Mouse (Mus musculus): ENCODE data around the gene Prlh. TPM values are rescaled to one million over a fixed set of nuclear protein-coding genes. Genes with fewer than 3 reads are reported as not detected.

The Prlh gene
- total and polyA plus RNA-seq, 2 experiments from 2014 or later, result 1.5 TPM; not detected in 1

DNA sequence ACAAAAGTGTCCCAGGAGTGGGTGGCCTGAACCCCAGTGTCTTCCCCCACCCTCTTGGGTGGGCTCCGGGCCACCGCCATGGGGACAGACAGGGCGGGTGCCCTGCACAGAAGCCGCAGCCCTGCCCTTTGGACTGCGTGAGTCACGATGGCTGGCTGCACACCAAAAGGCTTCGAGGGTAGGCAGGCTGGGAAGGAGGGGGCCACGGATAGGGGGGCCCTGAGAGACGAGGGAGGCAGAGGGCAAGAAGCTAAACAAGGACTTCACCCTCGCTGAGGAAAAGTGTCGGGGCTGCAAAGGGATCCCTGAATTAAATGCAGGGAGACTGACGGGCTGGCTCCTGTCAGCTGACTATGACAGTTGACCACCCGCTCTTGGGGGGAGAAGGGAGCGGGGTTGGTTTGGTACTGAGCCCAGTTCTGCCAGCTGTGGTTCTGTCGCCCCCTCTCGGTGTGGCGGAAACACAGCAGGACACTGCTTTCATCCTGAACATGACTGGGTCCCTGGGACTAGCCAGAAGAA lies 43.2 kb upstream of the Prlh start:
- Histone ChIP-seq H3K9me3 (ENCODE audit: low read length) (no peaks in the 10 kb centered on the region), H3K27me3 (ENCODE audit: insufficient read depth, low read length) (no peaks in the 10 kb centered on the region), H3K36me3 (ENCODE audit: insufficient read depth, low read length) (no peaks in the 10 kb centered on the region), H3K4me1 (ENCODE audit: insufficient read depth, low read length) (peaks cover 4% of the 10 kb centered on the region; the same call in 1 of the 2 replicates), H3K9ac (replicated peaks; ENCODE audit: low read length) (no peak overlapping the region), H3K4me3 (ENCODE audit: low read length) (no peak overlapping the region), H3K27ac (no peak overlapping the region), H3K4me2 (ENCODE audit: low read depth, low read length) (peak overlapping the region; percentile 40)
- 22% methylated on average over 17 of the region's 17 CpGs for WGBS
- ATAC-seq, result peak; percentile 65
- peak; percentile 65 for TF ChIP-seq CTCF (IDR thresholded peaks at IDR 0.05; ENCODE audit: low read depth)
- DNase-seq (ENCODE audit: low spot score), result peak; percentile 53

DNA sequence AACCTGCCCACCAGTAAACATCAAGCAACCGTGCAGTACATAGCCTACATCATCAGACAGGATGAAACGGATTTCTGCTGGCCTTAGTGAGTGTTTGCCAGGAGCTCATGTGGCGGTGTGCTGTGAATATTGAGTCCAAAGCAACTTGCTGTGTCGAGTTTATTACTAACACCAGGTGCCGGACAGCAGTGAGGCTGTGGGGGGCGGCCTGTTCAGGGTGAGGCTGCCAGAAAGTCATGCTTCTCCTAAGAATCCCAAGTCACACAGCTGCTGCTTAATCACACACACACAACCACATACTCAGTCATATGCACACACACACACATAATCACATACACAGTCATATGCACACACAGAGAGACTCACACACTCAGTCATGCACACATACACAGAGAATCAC lies 39.7 kb upstream of the Prlh start:
- Histone ChIP-seq H3K9me3 (ENCODE audit: low read length) (no peaks in the 10 kb centered on the region), H3K27me3 (ENCODE audit: insufficient read depth, low read length) (no peaks in the 10 kb centered on the region), H3K4me3 (ENCODE audit: low read length) (no peak overlapping the region), H3K27ac (no peak overlapping the region), H3K4me2 (ENCODE audit: low read depth, low read length) (no peak overlapping the region), H3K36me3 (ENCODE audit: insufficient read depth, low read length) (no peaks in the 10 kb centered on the region), H3K4me1 (ENCODE audit: insufficient read depth, low read length) (peaks cover 13% of the 10 kb centered on the region), H3K9ac (replicated peaks; ENCODE audit: low read length) (no peak overlapping the region)
- no peak for TF ChIP-seq CTCF (IDR thresholded peaks at IDR 0.05; ENCODE audit: low read depth)
- DNase-seq (ENCODE audit: low spot score) (peak; percentile 38), ATAC-seq (peak; percentile 21; the same call in 1 of the 2 replicates)
- WGBS, result 36% methylated on average over 6 of the region's 6 CpGs

DNA sequence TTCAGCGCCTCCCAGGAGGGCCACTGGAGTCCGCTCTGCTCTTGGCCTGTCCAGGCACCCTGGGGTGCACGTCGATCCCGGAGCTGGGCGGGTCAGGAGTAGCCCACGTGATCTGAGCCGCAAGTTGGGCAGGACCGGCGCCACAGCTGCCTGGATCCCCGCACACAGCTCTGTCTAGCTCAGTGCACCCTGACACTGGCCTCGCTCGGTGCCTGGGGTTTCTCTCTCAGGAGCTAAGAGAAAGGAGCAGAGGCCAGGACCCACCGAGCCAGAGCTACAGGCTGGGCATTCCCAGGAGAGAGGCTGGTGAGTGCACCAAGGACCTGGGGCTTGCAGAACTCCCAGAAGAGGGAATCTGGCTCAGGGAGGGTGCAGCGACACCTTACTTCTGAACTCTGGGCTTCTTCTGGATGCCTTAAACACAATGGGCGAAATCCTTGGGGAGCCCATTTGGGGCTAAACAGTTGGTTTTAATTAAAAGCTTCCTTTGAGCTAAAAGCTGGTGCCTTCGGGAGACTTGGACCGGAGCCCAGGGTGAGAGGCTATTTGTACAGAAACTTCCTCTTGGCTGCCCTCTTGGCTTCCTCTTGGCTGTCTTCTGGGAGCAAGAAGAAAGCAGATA lies 37.8 kb upstream of the Prlh start, which contains the start of gene Mlph:
TSS of gene Mlph (plus strand) at position 138 of the 622 bp plus-strand sequence.
- H3K4me1 ChIP-seq (ENCODE audit: insufficient read depth, low read length), result peaks cover 9% of the 10 kb centered on the region
- H3K4me2 ChIP-seq (ENCODE audit: low read depth, low read length), result peak within 1 kb of the TSS; percentile 49
- TF ChIP-seq CTCF (IDR thresholded peaks at IDR 0.05; ENCODE audit: low read depth), result no peak
- H3K9ac ChIP-seq (replicated peaks; ENCODE audit: low read length), result no peak within 1 kb of the TSS
- no peak within 1 kb of the TSS for H3K27ac ChIP-seq
- H3K36me3 ChIP-seq (ENCODE audit: insufficient read depth, low read length), result no peaks in the 10 kb centered on the region
- peak; percentile 25; the same call in 1 of the 2 replicates for ATAC-seq
- WGBS, result 11% methylated on average over 18 of the region's 18 CpGs
- peak; percentile 70 for DNase-seq (ENCODE audit: low spot score)
- H3K9me3 ChIP-seq (ENCODE audit: low read length), result no peaks in the 10 kb centered on the region
- no peaks in the 10 kb centered on the region for H3K27me3 ChIP-seq (ENCODE audit: insufficient read depth, low read length)
- H3K4me3 ChIP-seq (ENCODE audit: low read length), result peak within 1 kb of the TSS; percentile 14

DNA sequence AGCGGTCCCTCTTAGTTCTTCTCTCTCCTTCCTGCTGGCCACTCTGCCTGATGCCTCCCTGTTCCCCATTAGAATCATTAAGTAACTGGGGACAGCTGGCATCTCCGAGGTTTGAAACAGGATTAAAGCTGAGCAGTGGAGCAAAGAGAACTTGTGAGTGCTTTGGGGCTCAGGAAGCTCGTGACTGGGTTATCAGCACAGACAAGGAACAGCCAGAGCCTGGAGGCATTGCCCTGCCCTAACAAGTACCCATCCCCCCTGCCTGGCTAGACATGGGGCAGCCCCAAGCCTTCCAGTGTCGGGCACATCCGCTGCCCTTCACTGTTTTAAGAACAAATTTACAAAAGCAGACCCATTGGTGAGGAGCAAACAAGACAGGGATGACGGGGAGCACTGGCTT lies 35.4 kb upstream of the Prlh start:
- no peak overlapping the region for H3K9ac ChIP-seq (replicated peaks; ENCODE audit: low read length)
- peak; percentile 49 for DNase-seq (ENCODE audit: low spot score)
- no peak overlapping the region for H3K4me3 ChIP-seq (ENCODE audit: low read length)
- no peak overlapping the region for H3K4me2 ChIP-seq (ENCODE audit: low read depth, low read length)
- no peak for TF ChIP-seq CTCF (IDR thresholded peaks at IDR 0.05; ENCODE audit: low read depth)
- peaks cover 9% of the 10 kb centered on the region for H3K4me1 ChIP-seq (ENCODE audit: insufficient read depth, low read length)
- no peaks in the 10 kb centered on the region for H3K27me3 ChIP-seq (ENCODE audit: insufficient read depth, low read length)
- WGBS, result 61% methylated on average over 6 of the region's 6 CpGs
- no peaks in the 10 kb centered on the region for H3K9me3 ChIP-seq (ENCODE audit: low read length)
- no peak overlapping the region for H3K27ac ChIP-seq
- no peak for ATAC-seq
- no peaks in the 10 kb centered on the region for H3K36me3 ChIP-seq (ENCODE audit: insufficient read depth, low read length)

DNA sequence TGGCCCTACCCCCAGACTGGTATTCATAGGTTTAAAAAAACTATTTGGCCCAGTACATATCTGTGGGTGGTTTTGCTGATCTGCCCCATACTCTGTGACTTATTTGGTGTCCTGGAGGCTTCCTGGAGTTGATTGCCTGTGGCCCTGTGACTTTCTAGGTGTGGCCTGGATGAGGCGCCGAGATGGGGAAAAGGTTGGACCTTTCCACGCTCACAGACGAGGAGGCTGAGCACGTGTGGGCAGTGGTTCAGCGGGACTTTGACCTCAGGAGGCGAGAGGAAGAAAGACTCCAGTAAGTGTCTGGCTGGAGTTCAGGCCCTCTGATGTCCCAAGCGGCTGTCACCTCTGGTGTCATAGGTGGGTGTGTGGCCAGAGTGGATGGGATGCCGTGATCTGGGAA lies 31.2 kb upstream of the Prlh start:
- Histone ChIP-seq H3K27ac (no peak overlapping the region), H3K27me3 (ENCODE audit: insufficient read depth, low read length) (no peaks in the 10 kb centered on the region), H3K36me3 (ENCODE audit: insufficient read depth, low read length) (no peaks in the 10 kb centered on the region), H3K9ac (replicated peaks; ENCODE audit: low read length) (no peak overlapping the region), H3K4me1 (ENCODE audit: insufficient read depth, low read length) (no peaks in the 10 kb centered on the region), H3K9me3 (ENCODE audit: low read length) (no peaks in the 10 kb centered on the region), H3K4me3 (ENCODE audit: low read length) (no peak overlapping the region), H3K4me2 (ENCODE audit: low read depth, low read length) (no peak overlapping the region)
- ATAC-seq, result no peak
- DNase-seq (ENCODE audit: low spot score), result no peak
- TF ChIP-seq CTCF (IDR thresholded peaks at IDR 0.05; ENCODE audit: low read depth), result no peak
- WGBS, result 93% methylated on average over 9 of the region's 9 CpGs

DNA sequence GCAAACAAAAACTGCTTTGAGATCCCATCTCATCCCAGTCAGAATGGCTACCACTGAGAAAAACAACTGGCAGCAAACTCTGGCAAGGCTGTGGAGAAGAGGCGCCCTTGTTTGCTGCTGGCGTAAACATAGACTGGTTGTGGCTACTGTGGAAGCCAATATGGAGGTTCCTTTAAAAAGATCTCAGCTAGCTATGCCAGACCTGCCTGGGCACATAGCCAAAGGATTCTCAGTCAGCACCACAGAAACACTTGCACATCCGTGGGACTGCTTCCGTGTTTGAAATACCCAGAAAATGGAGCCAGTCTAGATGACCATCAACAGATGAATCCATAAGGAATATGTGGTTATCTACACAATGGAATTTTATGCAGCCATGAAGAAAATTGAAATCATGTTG lies 26.9 kb upstream of the Prlh start:
- DNase-seq (ENCODE audit: low spot score) (peak; percentile 71), ATAC-seq (no peak)
- Histone ChIP-seq H3K9me3 (ENCODE audit: low read length) (no peaks in the 10 kb centered on the region), H3K4me3 (ENCODE audit: low read length) (no peak overlapping the region), H3K9ac (replicated peaks; ENCODE audit: low read length) (no peak overlapping the region), H3K36me3 (ENCODE audit: insufficient read depth, low read length) (no peaks in the 10 kb centered on the region), H3K27ac (no peak overlapping the region), H3K27me3 (ENCODE audit: insufficient read depth, low read length) (no peaks in the 10 kb centered on the region), H3K4me1 (ENCODE audit: insufficient read depth, low read length) (peaks cover 7% of the 10 kb centered on the region), H3K4me2 (ENCODE audit: low read depth, low read length) (no peak overlapping the region)
- no peak for TF ChIP-seq CTCF (IDR thresholded peaks at IDR 0.05; ENCODE audit: low read depth)
- 44% methylated on average over 4 of the region's 4 CpGs for WGBS

DNA sequence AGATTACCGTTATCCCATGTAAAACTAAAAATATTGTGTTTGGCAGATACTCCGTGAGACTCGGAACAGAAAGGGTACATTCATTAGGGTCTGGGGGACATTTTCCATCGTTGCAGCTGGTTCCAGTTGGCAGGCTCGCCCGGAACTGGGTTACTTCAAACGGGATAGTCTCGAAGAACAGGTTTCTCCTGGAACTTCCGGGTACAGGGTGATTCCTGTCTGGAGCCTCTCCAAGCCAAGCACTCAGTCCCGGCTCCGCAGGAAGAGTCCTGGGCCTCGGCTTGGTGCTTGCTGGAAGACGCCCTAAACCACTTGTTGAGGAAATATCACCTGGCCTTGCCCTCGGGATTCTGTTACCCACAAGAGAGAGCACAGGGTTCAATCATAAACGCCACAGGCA lies 25.6 kb upstream of the Prlh start:
- TF ChIP-seq CTCF (IDR thresholded peaks at IDR 0.05; ENCODE audit: low read depth), result no peak
- peaks cover 7% of the 10 kb centered on the region for H3K4me1 ChIP-seq (ENCODE audit: insufficient read depth, low read length)
- no peak overlapping the region for H3K9ac ChIP-seq (replicated peaks; ENCODE audit: low read length)
- no peak overlapping the region for H3K4me2 ChIP-seq (ENCODE audit: low read depth, low read length)
- H3K9me3 ChIP-seq (ENCODE audit: low read length), result no peaks in the 10 kb centered on the region
- peak; percentile 5 for DNase-seq (ENCODE audit: low spot score)
- no peaks in the 10 kb centered on the region for H3K27me3 ChIP-seq (ENCODE audit: insufficient read depth, low read length)
- H3K4me3 ChIP-seq (ENCODE audit: low read length), result no peak overlapping the region
- H3K36me3 ChIP-seq (ENCODE audit: insufficient read depth, low read length), result no peaks in the 10 kb centered on the region
- H3K27ac ChIP-seq, result no peak overlapping the region
- no peak for ATAC-seq
- WGBS, result 48% methylated on average over 15 of the region's 15 CpGs
